Mouse (Mus musculus) hindbrain, embryonic 12.5 days (tissue): Measurements from ENCODE around the gene Haus6. TPM values are rescaled to one million over a fixed set of nuclear protein-coding genes. Genes with fewer than 3 reads are reported as not detected.

Experiments
- ATAC-seq: fragments of 200-750 bp; cut with Nextera tagmentation; 2 replicates; pipeline ENCODE4 v1.8.0; 2017; ENCODE audit warnings: moderate TSS enrichment; ENCODE audit not compliant: low FRiP score
- H3K27ac ChIP-seq: fragments of 300-500 bp; sonication (generic); 2 replicates; pipeline ENCODE4 v1.5.1; 2016; ENCODE audit warnings: mild to moderate bottlenecking
- H3K27me3 ChIP-seq: fragments of 300-500 bp; sonication (generic); 2 replicates; pipeline ENCODE4 v1.6.1; 2016; ENCODE audit warnings: mild to moderate bottlenecking
- H3K36me3 ChIP-seq: fragments of 300-500 bp; sonication (generic); 2 replicates; pipeline ENCODE4 v1.6.1; 2016; ENCODE audit warnings: mild to moderate bottlenecking
- H3K4me1 ChIP-seq: fragments of 300-500 bp; sonication (generic); 2 replicates; pipeline ENCODE4 v1.6.1; 2016
- H3K4me2 ChIP-seq: fragments of 300-500 bp; sonication (generic); replicated peaks from 2 replicates; pipeline ENCODE4 v1.6.1; 2016; ENCODE audit warnings: mild to moderate bottlenecking
- H3K4me3 ChIP-seq: fragments of 300-500 bp; sonication (generic); 2 replicates; pipeline ENCODE4 v1.5.1; 2016; ENCODE audit warnings: mild to moderate bottlenecking
- H3K9ac ChIP-seq: fragments of 300-500 bp; sonication (generic); 2 replicates; pipeline ENCODE4 v1.6.1; 2016; ENCODE audit warnings: mild to moderate bottlenecking, moderate library complexity
- H3K9me3 ChIP-seq: fragments of 300-500 bp; sonication (generic); replicated peaks from 2 replicates; pipeline ENCODE4 v1.6.1; 2016; ENCODE audit warnings: mild to moderate bottlenecking
- WGBS: fragments of 180-500 bp; shearing (Covaris S2); methylation state at CpG from one replicate; pipeline ENCODE4 v1.1.7; 2016; 5-methylcytosine and 5-hydroxymethylcytosine counted together
- polyA plus RNA-seq: library from polyadenylated mRNA; unstranded; fragments of >200 nt; fragmentation: Nextera tagmentation; extraction: Ambion mirVana; gene quantifications from 2 replicates; pipeline ENCODE4 v1.2.1, GENCODE M21; 2016

Haus6 gene
- polyA plus RNA-seq, 1 experiment from 2014 or later = 19.2 TPM

GRCm38 (mm10) chr4:86558228-86558627 lies 53.6 kb downstream of the Haus6 start, which contains the start of gene Saxo1:
Gene Saxo1 (minus strand): TSS chr4:86558328.
- no peak within 1 kb of the TSS for H3K4me2 ChIP-seq
- ATAC-seq = no peak
- no peak within 1 kb of the TSS for H3K27ac ChIP-seq
- H3K4me1 ChIP-seq = no peaks in the 10 kb centered on the region
- no peak within 1 kb of the TSS for H3K4me3 ChIP-seq
- H3K9me3 ChIP-seq = no peaks in the 10 kb centered on the region
- H3K27me3 ChIP-seq = no peaks in the 10 kb centered on the region
- no peak within 1 kb of the TSS for H3K9ac ChIP-seq
- WGBS = 95% methylated on average over 7 of the region's 7 CpGs
- H3K36me3 ChIP-seq = no peaks in the 10 kb centered on the region

GRCm38 (mm10) chr4:86557371-86557770 lies 54.5 kb downstream of the Haus6 start:
- Histone ChIP-seq H3K4me2 (no peak overlapping the region), H3K36me3 (no peaks in the 10 kb centered on the region), H3K4me1 (no peaks in the 10 kb centered on the region), H3K9me3 (no peaks in the 10 kb centered on the region), H3K9ac (no peak overlapping the region), H3K27me3 (no peaks in the 10 kb centered on the region), H3K27ac (no peak overlapping the region), H3K4me3 (no peak overlapping the region)
- WGBS = 64% methylated on average over 7 of the region's 7 CpGs
- no peak for ATAC-seq

DNA sequence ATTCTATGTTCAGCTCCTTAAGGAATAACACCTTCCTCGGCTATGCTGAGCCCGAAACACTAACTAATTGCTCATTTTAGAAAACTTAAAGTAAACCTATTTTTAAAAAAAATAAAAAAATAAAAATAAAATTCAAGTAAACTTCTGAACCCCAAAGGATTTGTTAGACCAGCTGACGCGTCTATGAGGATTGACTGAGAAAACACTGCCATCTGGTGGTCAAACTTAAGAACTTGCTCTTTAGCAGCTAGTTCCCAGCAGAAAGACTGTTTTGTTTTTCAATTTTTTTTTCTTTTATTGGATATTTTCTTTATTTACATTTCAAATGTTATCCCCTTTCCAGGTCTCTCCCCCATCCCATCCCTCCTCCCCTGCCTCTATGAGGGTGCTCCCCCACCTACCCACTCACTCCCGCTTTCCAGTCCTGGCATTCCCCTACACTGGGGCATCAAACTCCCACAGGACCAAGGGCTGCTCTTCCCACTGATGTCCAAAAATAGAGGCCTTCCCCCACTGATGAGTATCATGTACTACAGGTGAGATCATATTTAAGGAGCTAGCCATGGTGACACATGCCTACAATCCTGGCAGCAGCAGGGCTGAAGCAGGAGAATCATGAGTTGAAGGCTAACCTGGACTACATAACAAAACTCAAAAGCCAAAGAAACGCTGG lies 56.7 kb downstream of the Haus6 start:
- Histone ChIP-seq H3K27ac (no peak overlapping the region), H3K9me3 (no peaks in the 10 kb centered on the region), H3K9ac (no peak overlapping the region), H3K27me3 (no peaks in the 10 kb centered on the region), H3K4me2 (no peak overlapping the region), H3K4me3 (no peak overlapping the region), H3K4me1 (no peaks in the 10 kb centered on the region), H3K36me3 (no peaks in the 10 kb centered on the region)
- no peak; the same call in 1 of the 2 replicates for ATAC-seq
- 26% methylated on average over 6 of the region's 6 CpGs for WGBS

- Histone ChIP-seq H3K27ac (no peak overlapping the region), H3K36me3 (no peaks in the 10 kb centered on the region), H3K4me3 (no peak overlapping the region), H3K9me3 (no peaks in the 10 kb centered on the region), H3K4me1 (peaks cover 3% of the 10 kb centered on the region; the same call in 1 of the 2 replicates), H3K27me3 (no peaks in the 10 kb centered on the region), H3K9ac (no peak overlapping the region), H3K4me2 (no peak overlapping the region)
- no peak for ATAC-seq
- WGBS = 89% methylated on average over 9 of the region's 9 CpGs
These were observed 63.5 kb downstream of the Haus6 start for GRCm38 (mm10) chr4:86548332-86548731.

DNA sequence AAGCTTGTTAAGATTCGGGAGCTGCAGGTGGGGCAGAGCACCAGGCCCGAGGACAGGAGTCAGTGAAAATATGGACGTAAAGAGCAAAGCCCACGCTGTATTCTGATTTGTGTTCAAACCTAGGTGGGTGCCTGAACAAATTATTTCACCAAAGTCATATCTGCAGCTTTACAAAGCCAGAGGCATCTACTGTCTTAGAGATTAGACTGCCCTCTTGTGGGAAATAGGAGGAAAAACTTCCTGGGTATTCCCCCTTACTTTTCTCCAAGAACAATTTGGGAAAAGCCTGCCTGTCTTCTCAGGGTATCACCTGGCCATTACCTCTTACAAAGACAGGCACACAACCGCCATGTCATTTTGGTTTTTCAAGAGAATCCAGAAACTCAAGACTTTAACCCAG lies 66.2 kb downstream of the Haus6 start:
- Histone ChIP-seq H3K9ac (no peak overlapping the region), H3K4me2 (no peak overlapping the region), H3K27ac (no peak overlapping the region), H3K36me3 (no peaks in the 10 kb centered on the region), H3K4me3 (no peak overlapping the region), H3K9me3 (no peaks in the 10 kb centered on the region), H3K27me3 (no peaks in the 10 kb centered on the region), H3K4me1 (peaks cover 3% of the 10 kb centered on the region; the same call in 1 of the 2 replicates)
- ATAC-seq = no peak
- 60% methylated on average over 5 of the region's 5 CpGs for WGBS

GRCm38 (mm10) chr4:86543999-86544398 lies 67.9 kb downstream of the Haus6 start:
- H3K4me1 ChIP-seq = peaks cover 3% of the 10 kb centered on the region; the same call in 1 of the 2 replicates
- H3K9ac ChIP-seq = no peak overlapping the region
- H3K27me3 ChIP-seq = no peaks in the 10 kb centered on the region
- H3K4me2 ChIP-seq = no peak overlapping the region
- 66% methylated on average over 3 of the region's 3 CpGs for WGBS
- no peaks in the 10 kb centered on the region for H3K36me3 ChIP-seq
- no peaks in the 10 kb centered on the region for H3K9me3 ChIP-seq
- no peak overlapping the region for H3K4me3 ChIP-seq
- H3K27ac ChIP-seq = peak overlapping the region; percentile 12; the same call in 1 of the 2 replicates
- peak; percentile 50 for ATAC-seq

DNA sequence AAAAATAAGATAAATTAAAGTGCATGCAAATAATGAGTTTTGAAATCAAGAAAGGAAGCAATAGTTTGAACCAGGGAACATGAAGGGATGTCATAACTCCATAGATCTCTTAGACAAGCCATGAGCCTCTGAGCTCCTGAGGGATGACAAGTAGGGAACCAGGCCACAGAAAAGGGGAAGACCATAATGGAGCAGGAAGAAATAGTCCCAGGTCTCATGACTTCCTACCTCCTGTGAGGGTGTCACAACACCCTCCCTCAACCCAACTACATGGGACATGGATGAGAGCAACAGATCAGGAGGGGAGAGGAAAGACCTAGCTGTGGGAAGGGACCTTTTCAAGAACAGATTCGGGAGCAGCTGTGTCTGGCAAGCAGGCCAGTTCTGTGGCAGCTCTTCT lies 70.3 kb downstream of the Haus6 start:
- Histone ChIP-seq H3K4me2 (no peak overlapping the region), H3K4me1 (peaks cover 3% of the 10 kb centered on the region; the same call in 1 of the 2 replicates), H3K27ac (no peak overlapping the region), H3K9ac (no peak overlapping the region), H3K9me3 (no peaks in the 10 kb centered on the region), H3K36me3 (no peaks in the 10 kb centered on the region), H3K27me3 (no peaks in the 10 kb centered on the region), H3K4me3 (no peak overlapping the region)
- WGBS = 80% methylated on average over 1 of the region's 1 CpGs
- no peak for ATAC-seq

DNA sequence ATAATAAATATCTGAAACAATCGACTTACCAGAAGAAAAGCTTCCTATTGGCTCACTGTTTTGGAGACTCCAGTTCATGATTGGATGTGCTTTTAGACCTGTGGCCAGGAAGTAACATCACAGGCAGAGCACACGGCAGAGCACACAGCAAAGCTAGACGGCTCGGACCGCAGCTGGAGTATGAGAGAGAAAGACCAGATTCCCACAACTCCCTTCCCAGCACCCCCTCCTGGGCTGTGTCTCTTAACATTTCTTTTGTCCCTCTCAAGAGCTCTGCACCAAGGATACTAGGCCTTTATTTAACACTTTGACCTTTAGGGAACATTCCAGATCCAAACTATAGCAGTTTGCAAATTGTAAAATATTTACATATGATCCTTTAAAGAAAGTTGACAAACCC lies 72.9 kb downstream of the Haus6 start:
- 92% methylated on average over 5 of the region's 5 CpGs for WGBS
- Histone ChIP-seq H3K4me3 (no peak overlapping the region), H3K4me2 (no peak overlapping the region), H3K9ac (no peak overlapping the region), H3K27me3 (no peaks in the 10 kb centered on the region), H3K4me1 (peaks cover 3% of the 10 kb centered on the region; the same call in 1 of the 2 replicates), H3K27ac (no peak overlapping the region), H3K9me3 (no peaks in the 10 kb centered on the region), H3K36me3 (no peaks in the 10 kb centered on the region)
- no peak for ATAC-seq

DNA sequence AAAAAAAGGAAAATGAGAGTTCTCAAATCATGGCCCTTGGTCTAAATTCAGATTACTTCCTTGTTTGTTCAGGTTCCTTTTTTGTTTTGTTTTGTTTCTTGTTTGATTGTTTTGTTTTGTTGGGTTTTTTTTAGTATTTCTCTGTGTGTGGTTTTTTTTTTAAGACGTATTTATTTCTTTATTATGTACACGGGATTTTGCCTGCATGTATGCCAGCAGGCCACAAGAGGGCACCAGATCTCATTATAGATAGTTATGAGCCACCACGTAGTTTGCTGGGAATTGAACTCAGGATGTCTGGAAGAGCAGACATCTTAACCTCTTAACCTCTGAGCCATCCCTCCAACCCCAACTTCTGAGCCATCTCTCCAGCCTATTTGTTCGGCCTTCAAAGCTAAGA lies 73.9 kb downstream of the Haus6 start:
- no peak for ATAC-seq
- no peak overlapping the region for H3K27ac ChIP-seq
- no peak overlapping the region for H3K4me2 ChIP-seq
- no peak overlapping the region for H3K4me3 ChIP-seq
- no peaks in the 10 kb centered on the region for H3K9me3 ChIP-seq
- H3K36me3 ChIP-seq = no peaks in the 10 kb centered on the region
- no peaks in the 10 kb centered on the region for H3K27me3 ChIP-seq
- H3K9ac ChIP-seq = no peak overlapping the region
- H3K4me1 ChIP-seq = no peaks in the 10 kb centered on the region
- WGBS = 50% methylated on average over 4 of the region's 4 CpGs

GRCm38 (mm10) chr4:86534091-86534481 lies 77.8 kb downstream of the Haus6 start:
- Histone ChIP-seq H3K27me3 (no peaks in the 10 kb centered on the region), H3K4me2 (no peak overlapping the region), H3K27ac (no peak overlapping the region), H3K9me3 (no peaks in the 10 kb centered on the region), H3K4me3 (no peak overlapping the region), H3K9ac (no peak overlapping the region), H3K4me1 (no peaks in the 10 kb centered on the region), H3K36me3 (no peaks in the 10 kb centered on the region)
- 64% methylated on average over 5 of the region's 5 CpGs for WGBS
- no peak for ATAC-seq

DNA sequence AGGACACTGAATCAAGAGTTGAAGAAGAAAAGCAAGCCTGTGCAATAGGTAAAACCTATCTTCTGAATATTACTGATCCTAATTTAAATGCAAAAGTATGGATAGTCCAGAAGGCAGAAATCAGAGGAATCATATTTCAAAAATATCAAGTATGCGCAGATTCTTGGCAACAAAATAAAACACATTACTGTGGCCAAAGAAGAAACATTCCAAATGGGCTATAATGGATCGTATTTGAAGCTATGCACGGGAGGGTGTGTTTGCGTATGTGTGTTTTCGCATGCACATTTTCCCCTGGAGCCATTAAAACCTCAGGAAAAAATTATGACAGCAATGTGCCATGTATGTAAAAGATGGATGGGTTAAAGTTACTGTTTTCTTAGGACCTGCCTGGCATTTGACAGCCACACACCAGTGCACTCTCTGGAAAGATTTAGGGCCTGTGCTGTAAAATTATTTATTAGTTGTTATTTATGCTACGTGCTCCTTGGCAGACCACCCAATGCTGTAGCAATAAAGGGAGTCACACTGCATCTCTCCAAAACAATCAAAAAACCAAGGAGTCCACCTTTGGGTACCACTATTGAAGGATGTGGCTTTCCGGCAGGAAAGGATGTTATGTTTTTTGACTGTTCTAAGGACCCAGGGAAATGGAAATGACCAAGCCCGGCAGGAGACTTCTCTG lies 78.3 kb downstream of the Haus6 start:
- no peaks in the 10 kb centered on the region for H3K4me1 ChIP-seq
- ATAC-seq = no peak

DNA sequence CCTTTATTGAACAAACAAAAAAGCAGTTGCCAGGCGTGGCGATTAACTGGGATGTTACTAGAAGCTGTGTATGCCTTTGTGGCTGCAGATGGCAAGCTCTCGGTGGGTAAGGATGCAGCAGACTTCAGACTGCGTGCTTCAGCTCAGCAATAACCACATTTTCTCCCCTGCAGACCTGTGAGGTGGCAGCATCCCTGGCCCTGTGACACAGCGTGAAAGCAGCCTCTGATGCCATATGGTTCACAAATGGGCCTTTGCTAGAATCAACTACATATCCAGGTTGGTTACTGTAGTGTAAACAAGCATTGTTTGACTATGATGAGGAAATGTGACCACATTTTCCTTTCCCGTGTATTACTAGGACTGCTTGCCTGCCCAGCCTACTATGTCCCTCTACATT lies 82.7 kb downstream of the Haus6 start:
- WGBS = 73% methylated on average over 6 of the region's 6 CpGs
- Histone ChIP-seq H3K36me3 (no peaks in the 10 kb centered on the region), H3K9ac (no peak overlapping the region), H3K4me2 (no peak overlapping the region), H3K4me1 (no peaks in the 10 kb centered on the region), H3K4me3 (no peak overlapping the region), H3K9me3 (no peaks in the 10 kb centered on the region), H3K27ac (no peak overlapping the region), H3K27me3 (no peaks in the 10 kb centered on the region)
- no peak for ATAC-seq

More for the DNA sequence above, 78.3 kb downstream of the Haus6 start:
- Histone ChIP-seq H3K9ac (no peak overlapping the region), H3K36me3 (no peaks in the 10 kb centered on the region), H3K27ac (no peak overlapping the region), H3K4me3 (no peak overlapping the region), H3K27me3 (no peaks in the 10 kb centered on the region), H3K9me3 (no peaks in the 10 kb centered on the region), H3K4me2 (no peak overlapping the region)
- 79% methylated on average over 8 of the region's 8 CpGs for WGBS
